Mouse (Mus musculus): ENCODE results near the gene Btf3. TPM values are rescaled to one million over a fixed set of nuclear protein-coding genes. Genes with fewer than 3 reads are reported as not detected.

The Btf3 gene
- total and polyA plus RNA-seq, 3 experiments, result 227 to 1,291 (median 1,152) TPM

DNA sequence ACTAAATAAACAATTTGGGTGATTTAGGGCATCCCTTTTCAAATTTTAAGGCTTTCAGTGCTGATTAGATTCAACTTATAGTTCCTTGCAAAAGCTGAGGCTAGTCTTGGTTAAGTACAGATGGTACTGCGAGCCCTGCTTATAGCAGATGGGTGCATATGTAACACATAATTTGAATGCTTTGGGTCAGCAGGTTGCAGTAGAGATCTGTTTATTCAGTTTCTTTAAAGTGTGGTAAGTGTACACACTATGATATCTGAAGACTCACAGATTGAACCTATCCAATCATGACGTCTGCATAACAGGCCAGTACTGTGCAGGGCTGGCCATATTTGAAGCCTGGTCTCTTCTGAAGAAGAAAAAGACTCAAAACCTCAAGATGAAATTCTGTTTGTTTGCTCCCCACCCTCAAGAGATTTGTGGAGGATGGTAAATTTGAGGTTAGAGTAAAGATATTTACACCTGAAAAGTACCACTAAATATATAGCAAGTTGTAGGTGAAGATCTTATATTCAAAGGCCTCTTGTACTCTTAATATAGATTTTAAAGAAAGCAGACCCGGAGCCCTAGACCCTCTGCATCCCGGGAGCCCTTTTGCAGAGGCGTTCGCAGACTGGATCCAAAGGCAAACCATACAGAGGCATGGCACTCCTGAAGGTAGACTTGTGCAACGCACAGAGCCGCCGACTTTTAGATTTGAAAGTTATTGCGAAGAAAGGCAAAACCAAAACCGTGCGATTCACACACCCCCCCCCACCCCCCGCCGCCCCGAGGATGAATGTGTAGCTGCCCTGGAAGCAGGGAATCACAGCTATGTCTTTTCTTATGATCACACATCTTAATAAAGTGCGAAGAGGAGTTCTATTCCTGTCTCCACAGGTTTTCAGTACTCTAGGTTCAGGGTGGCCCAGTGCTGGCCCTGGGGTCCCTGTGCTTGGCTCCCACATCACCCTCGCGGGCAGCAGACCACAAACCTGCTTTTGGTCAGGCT is 40.9 kb upstream of the Btf3 start:
- H3K36me3 ChIP-seq (ENCODE audit: control insufficient read depth in 1 of 2, insufficient read depth in 2 of 2, low read length in 2 of 2), result no peaks in the 10 kb centered on the region
- H3K79me2 ChIP-seq (ENCODE audit: control insufficient read depth, insufficient read depth, low read length, poor library complexity), result no peaks in the 10 kb centered on the region
- no peaks in the 10 kb centered on the region for H3K27me3 ChIP-seq (ENCODE audit: control insufficient read depth in 1 of 2, insufficient read depth in 2 of 2, low read length in 2 of 2)
- no peaks in the 10 kb centered on the region for H3K4me1 ChIP-seq (ENCODE audit: control insufficient read depth in 1 of 2, insufficient read depth in 2 of 2, low read length in 2 of 2)
- H3K4me3 ChIP-seq (ENCODE audit: control insufficient read depth in 1 of 2, insufficient read depth in 1 of 2, low read depth in 2 of 2, low read length in 2 of 2), result no peak overlapping the region
- TF ChIP-seq TCF12 (IDR thresholded peaks at IDR 0.05; ENCODE audit: low read depth, low read length) (no peak), MYC (IDR thresholded peaks at IDR 0.05; ENCODE audit: low read depth, low read length) (no peak), GATA1 (IDR thresholded peaks at IDR 0.05; ENCODE audit: low read depth, low read length) (no peak), MEF2A (IDR thresholded peaks at IDR 0.05; ENCODE audit: extremely low read depth, insufficient replicate concordance, low read depth, low read length, poor library complexity, severe bottlenecking) (no peak), SIN3A (IDR thresholded peaks at IDR 0.05; ENCODE audit: low read length) (no peak), KAT2A (conservative IDR thresholded peaks at IDR 0.05; ENCODE audit: low read depth, low read length) (no peak), E2F4 (IDR thresholded peaks at IDR 0.05; ENCODE audit: borderline replicate concordance, low read depth, low read length) (no peak), SMC3 (IDR thresholded peaks at IDR 0.05; ENCODE audit: low read depth, low read length) (no peak), MAFK (IDR thresholded peaks at IDR 0.05; ENCODE audit: borderline replicate concordance, low read depth, low read length) (no peak), ELF1 (IDR thresholded peaks at IDR 0.05; ENCODE audit: low read depth, low read length) (no peak), NELFE (IDR thresholded peaks at IDR 0.05; ENCODE audit: low read depth, low read length) (no peak), JUND (IDR thresholded peaks at IDR 0.05; ENCODE audit: low read depth, low read length) (no peak), USF2 (IDR thresholded peaks at IDR 0.05; ENCODE audit: borderline replicate concordance in 1 of 2, insufficient read depth in 1 of 2, low read depth in 1 of 2, low read length in 2 of 2) (no peak), RAD21 (IDR thresholded peaks at IDR 0.05; ENCODE audit: low read depth, low read length) (no peak), TBP (IDR thresholded peaks at IDR 0.05; ENCODE audit: low read depth, low read length) (no peak), ZKSCAN1 (IDR thresholded peaks at IDR 0.05; ENCODE audit: low read depth, low read length) (no peak)
- no peaks in the 10 kb centered on the region for H3K9me3 ChIP-seq (replicated peaks; ENCODE audit: insufficient read depth, low read length)
- H3K9ac ChIP-seq (ENCODE audit: control insufficient read depth, low read depth, low read length, poor library complexity, severe bottlenecking), result no peak overlapping the region
- H3K27ac ChIP-seq (ENCODE audit: control insufficient read depth, low read depth, low read length), result no peak overlapping the region
- no peak for DNase-seq (ENCODE audit: low read depth, low spot score)

DNA sequence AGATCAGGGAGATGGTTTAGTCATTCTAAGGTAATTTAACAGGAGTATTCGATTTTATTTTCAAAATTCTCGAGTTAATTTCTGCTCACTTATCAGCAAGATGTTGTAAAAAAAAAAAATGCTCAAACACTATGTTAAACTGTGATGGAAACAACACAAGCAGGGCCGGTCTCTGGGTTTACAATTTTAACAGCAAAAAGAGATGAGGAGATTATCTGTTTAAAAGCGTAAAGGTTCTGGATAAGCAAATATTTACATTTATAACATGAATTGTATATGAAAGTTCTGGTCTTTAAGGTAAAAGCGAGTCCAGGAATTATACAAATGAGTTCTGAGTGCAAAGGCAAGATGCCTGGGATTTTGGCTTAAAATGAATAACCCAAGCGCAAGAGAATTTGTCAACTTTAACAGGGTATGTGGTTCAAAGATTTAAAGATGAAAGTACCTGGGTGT is 40.2 kb upstream of the Btf3 start:
- H3K36me3 ChIP-seq (ENCODE audit: control insufficient read depth in 1 of 2, insufficient read depth in 2 of 2, low read length in 2 of 2), result no peaks in the 10 kb centered on the region
- no peak for DNase-seq (ENCODE audit: low read depth, low spot score)
- H3K9me3 ChIP-seq (replicated peaks; ENCODE audit: insufficient read depth, low read length), result no peaks in the 10 kb centered on the region
- no peaks in the 10 kb centered on the region for H3K79me2 ChIP-seq (ENCODE audit: control insufficient read depth, insufficient read depth, low read length, poor library complexity)
- TF ChIP-seq SIN3A (IDR thresholded peaks at IDR 0.05; ENCODE audit: low read length) (no peak), RCOR1 (IDR thresholded peaks at IDR 0.05; ENCODE audit: low read depth, low read length) (no peak), MAZ (IDR thresholded peaks at IDR 0.05; ENCODE audit: low read depth, low read length) (no peak), RAD21 (IDR thresholded peaks at IDR 0.05; ENCODE audit: low read depth, low read length) (no peak), HCFC1 (IDR thresholded peaks at IDR 0.05; ENCODE audit: low read depth, low read length) (no peak)
- no peak overlapping the region for H3K27ac ChIP-seq (ENCODE audit: control insufficient read depth, low read depth, low read length)
- H3K9ac ChIP-seq (ENCODE audit: control insufficient read depth, low read depth, low read length, poor library complexity, severe bottlenecking), result no peak overlapping the region
- no peak overlapping the region for H3K4me3 ChIP-seq (ENCODE audit: control insufficient read depth in 1 of 2, insufficient read depth in 1 of 2, low read depth in 2 of 2, low read length in 2 of 2)
- no peaks in the 10 kb centered on the region for H3K4me1 ChIP-seq (ENCODE audit: control insufficient read depth in 1 of 2, insufficient read depth in 2 of 2, low read length in 2 of 2)
- H3K27me3 ChIP-seq (ENCODE audit: control insufficient read depth in 1 of 2, insufficient read depth in 2 of 2, low read length in 2 of 2), result no peaks in the 10 kb centered on the region

All from MEL (cell line).